Mouse (Mus musculus) brown adipose tissue, adult 24 weeks (tissue): ENCODE measurements around the gene Tbc1d1. TPM values are rescaled to one million over a fixed set of nuclear protein-coding genes. Genes with fewer than 3 reads are reported as not detected.
"Not testable (repeated sequence)": the region's sequence is repeated elsewhere in the genome, so short reads cannot be mapped to it uniquely, and the experiment has no call there.

ENCODE experiments used
- H3K27ac ChIP-seq: fragments of 200-500 bp; replicated peaks from 2 replicates; pipeline ENCODE4 v1.5.1; 2012; ENCODE audit warnings: low read depth, mild to moderate bottlenecking, low read length
- H3K4me1 ChIP-seq: fragments of 200-500 bp; 2 replicates; pipeline ENCODE4 v1.6.1; 2012; ENCODE audit warnings: low read length, mixed read lengths; ENCODE audit not compliant: control insufficient read depth, insufficient read depth, insufficient read length
- H3K4me3 ChIP-seq: fragments of 200-500 bp; 2 replicates; pipeline ENCODE4 v1.5.1; 2012; ENCODE audit warnings: low read depth, mild to moderate bottlenecking, low read length, moderate library complexity; ENCODE audit not compliant: insufficient read depth
- polyA plus RNA-seq: library from polyadenylated mRNA; stranded (reverse); fragments of >200 nt; gene quantifications from 2 replicates; pipeline ENCODE4 v1.2.4, GENCODE M21; 2012; ENCODE audit not compliant: missing spikeins, insufficient read depth, insufficient read length

The Tbc1d1 gene
- polyA plus RNA-seq, 1 experiment, result 5.6 TPM

GRCm38 (mm10) chr5:64341671-64342070 is 185.6 kb downstream of the Tbc1d1 start:
- peak overlapping the region; percentile 94 for H3K27ac ChIP-seq
- H3K4me1 ChIP-seq, result peaks cover 56% of the 10 kb centered on the region
- no peak overlapping the region for H3K4me3 ChIP-seq

GRCm38 (mm10) chr5:64342138-64342537 is 186.0 kb downstream of the Tbc1d1 start:
- peaks cover 52% of the 10 kb centered on the region for H3K4me1 ChIP-seq
- peak overlapping the region; percentile 94 for H3K27ac ChIP-seq
- no peak overlapping the region for H3K4me3 ChIP-seq

GRCm38 (mm10) chr5:64343972-64344700 is 188.0 kb downstream of the Tbc1d1 start:
- H3K4me1 ChIP-seq, result peaks cover 41% of the 10 kb centered on the region
- peak overlapping the region; percentile 94 for H3K27ac ChIP-seq
- H3K4me3 ChIP-seq, result no peak overlapping the region; the same call in 1 of the 2 replicates

GRCm38 (mm10) chr5:64345181-64345735 is 189.2 kb downstream of the Tbc1d1 start:
- Histone ChIP-seq H3K27ac (peak overlapping the region; percentile 81), H3K4me1 (peaks cover 41% of the 10 kb centered on the region), H3K4me3 (no peak overlapping the region)

GRCm38 (mm10) chr5:64345761-64346160 is 189.7 kb downstream of the Tbc1d1 start:
- Histone ChIP-seq H3K27ac (peak overlapping the region; percentile 81), H3K4me1 (peaks cover 40% of the 10 kb centered on the region), H3K4me3 (no peak overlapping the region)

GRCm38 (mm10) chr5:64346343-64346885 is 190.3 kb downstream of the Tbc1d1 start:
- H3K4me3 ChIP-seq, result no peak overlapping the region
- peaks cover 37% of the 10 kb centered on the region for H3K4me1 ChIP-seq
- H3K27ac ChIP-seq, result peak overlapping the region; percentile 81; the same call in 1 of the 2 replicates

- Histone ChIP-seq H3K4me1 (peaks cover 26% of the 10 kb centered on the region), H3K4me3 (no peak overlapping the region), H3K27ac (no peak overlapping the region)
These were observed 192.1 kb downstream of the Tbc1d1 start for GRCm38 (mm10) chr5:64348166-64348565.

GRCm38 (mm10) chr5:64348780-64349179 is 192.7 kb downstream of the Tbc1d1 start:
- peaks cover 20% of the 10 kb centered on the region for H3K4me1 ChIP-seq
- no peak overlapping the region for H3K4me3 ChIP-seq
- H3K27ac ChIP-seq, result 0 out of 2 replicates have a peak overlapping the region, but pooled peaks have one; percentile 37

- Histone ChIP-seq H3K4me3 (no peak overlapping the region), H3K4me1 (peaks cover 3% of the 10 kb centered on the region), H3K27ac (no peak overlapping the region)
These were observed 195.9 kb downstream of the Tbc1d1 start for GRCm38 (mm10) chr5:64351968-64352367.

- Histone ChIP-seq H3K27ac (peak overlapping the region; percentile 78), H3K4me3 (no peak overlapping the region), H3K4me1 (peaks cover 19% of the 10 kb centered on the region)
These were observed 202.8 kb downstream of the Tbc1d1 start for GRCm38 (mm10) chr5:64358639-64359584.

- peak overlapping the region; percentile 78 for H3K27ac ChIP-seq
These were observed 204.2 kb downstream of the Tbc1d1 start for GRCm38 (mm10) chr5:64360147-64360875.

GRCm38 (mm10) chr5:64360876-64361268 is 204.8 kb downstream of the Tbc1d1 start:
- Histone ChIP-seq H3K4me1 (peaks cover 35% of the 10 kb centered on the region), H3K27ac (peak overlapping the region; percentile 78)
- not testable (repeated sequence) for H3K4me3 ChIP-seq

More at GRCm38 (mm10) chr5:64360147-64360875, 204.2 kb downstream of the Tbc1d1 start:
- peaks cover 29% of the 10 kb centered on the region for H3K4me1 ChIP-seq
- no peak overlapping the region for H3K4me3 ChIP-seq

- Histone ChIP-seq H3K4me3 (no peak overlapping the region), H3K27ac (peak overlapping the region; percentile 57)
These were observed 207.8 kb downstream of the Tbc1d1 start for GRCm38 (mm10) chr5:64363859-64364406.

More at GRCm38 (mm10) chr5:64363859-64364406, 207.8 kb downstream of the Tbc1d1 start:
- H3K4me1 ChIP-seq, result peaks cover 50% of the 10 kb centered on the region
